Mouse (Mus musculus): ENCODE data around the gene Fam183b.
"Not testable (repeated sequence)": the region's sequence is repeated elsewhere in the genome, so short reads cannot be mapped to it uniquely, and the experiment has no call there.

Gene Fam183b

DNA sequence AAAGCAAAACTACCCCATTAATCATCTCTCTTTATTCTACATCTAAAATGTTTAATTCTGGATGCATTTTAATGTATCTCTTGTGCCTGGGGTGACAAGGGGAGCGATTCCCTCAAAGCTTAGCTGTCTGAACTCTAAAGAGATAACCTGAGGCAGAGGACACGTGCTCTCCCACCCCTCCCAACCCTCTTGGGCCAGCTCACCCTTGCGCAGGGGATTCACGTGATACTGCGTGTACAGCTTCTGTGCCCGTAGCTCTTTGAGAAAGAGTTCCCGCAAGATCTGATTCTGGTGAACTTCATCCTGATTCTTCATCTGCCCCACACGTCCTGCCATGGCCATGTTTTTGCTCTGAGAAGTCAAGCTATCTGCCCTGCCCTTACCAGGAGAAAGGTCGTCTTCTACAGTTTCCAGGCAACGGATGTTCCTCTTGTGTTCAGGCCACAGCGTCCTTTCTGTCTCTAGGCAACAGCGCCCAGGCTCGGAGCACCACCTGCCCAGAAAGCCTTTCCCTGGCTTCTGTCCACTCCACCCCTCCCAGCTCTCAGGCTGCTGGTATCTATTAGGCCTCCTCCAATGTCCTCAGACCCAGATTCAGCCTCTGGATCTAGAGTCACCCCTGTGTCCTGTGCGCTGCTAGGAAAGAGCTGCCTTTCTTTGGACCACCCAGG is at the start of gene Fam183b:
TSS of gene Fam183b (minus strand) at position 403 of the 671 bp plus-strand sequence.
- in situ Hi-C loops (cut with MboI): no loop called here

GRCm38 (mm10) chr11:58849731-58850130 is 48.0 kb upstream of the Fam183b start:
- in situ Hi-C loops (cut with MboI): no loop called here

GRCm38 (mm10) chr11:58847636-58848035 is 45.9 kb upstream of the Fam183b start:
- in situ Hi-C loops (cut with MboI): no loop called here

DNA sequence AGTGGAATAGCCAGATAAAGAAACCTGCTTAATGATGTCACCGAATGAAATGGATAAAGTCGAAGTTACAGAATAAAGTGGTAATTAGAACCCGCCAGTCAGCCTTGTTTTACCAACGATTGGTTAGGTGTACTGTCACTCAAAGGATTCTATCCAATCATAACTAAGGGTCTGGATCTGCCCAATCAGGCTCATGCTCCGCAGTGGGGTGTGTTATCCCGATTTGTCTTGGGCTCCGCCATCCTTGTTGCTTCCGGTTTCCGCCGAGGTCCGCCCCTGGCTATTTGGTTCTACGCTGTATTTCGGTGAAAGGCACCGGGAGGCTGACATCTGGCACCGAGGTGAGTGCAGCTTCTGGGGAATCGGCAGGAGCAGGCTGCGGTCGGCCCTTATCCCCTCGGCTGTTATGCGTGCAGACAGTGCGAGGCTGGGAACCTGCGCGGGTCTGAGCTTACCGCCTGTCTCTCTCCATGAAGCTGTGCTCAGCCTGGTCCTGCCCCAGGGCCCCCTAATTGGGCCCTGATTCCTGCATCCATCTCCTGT is 45.2 kb upstream of the Fam183b start, which contains the start of gene Gm12258:
TSS of gene Gm12258 (plus strand) at position 240 of the 543 bp plus-strand sequence.
- in situ Hi-C loops (cut with MboI): no loop called here

GRCm38 (mm10) chr11:58838951-58839350 is 37.2 kb upstream of the Fam183b start, which contains the start of gene Olfr311:
TSS of gene Olfr311 (plus strand) at chr11:58839251.
- in situ Hi-C loops (cut with MboI): not testable (repeated sequence)

DNA sequence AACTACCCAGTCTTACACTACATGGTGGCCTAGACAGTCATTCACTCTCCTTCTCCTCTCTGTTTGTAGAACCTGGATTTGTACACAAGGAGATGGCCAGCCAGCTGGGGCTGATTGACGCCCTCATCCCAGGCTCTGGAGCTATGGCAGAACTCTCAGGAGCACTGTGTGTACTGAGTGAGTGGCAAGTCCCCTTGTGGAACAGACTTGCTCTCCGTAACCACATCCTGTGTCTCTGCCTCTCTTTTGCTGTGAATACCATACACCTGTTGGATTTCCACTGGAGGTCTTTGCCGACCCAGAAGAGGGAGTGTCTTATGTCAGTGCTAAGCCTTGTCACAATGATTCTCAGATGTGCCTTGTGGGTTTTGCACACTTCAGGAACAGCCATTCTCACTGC is 30.8 kb upstream of the Fam183b start:
- in situ Hi-C loops (cut with MboI): not testable (repeated sequence)

DNA sequence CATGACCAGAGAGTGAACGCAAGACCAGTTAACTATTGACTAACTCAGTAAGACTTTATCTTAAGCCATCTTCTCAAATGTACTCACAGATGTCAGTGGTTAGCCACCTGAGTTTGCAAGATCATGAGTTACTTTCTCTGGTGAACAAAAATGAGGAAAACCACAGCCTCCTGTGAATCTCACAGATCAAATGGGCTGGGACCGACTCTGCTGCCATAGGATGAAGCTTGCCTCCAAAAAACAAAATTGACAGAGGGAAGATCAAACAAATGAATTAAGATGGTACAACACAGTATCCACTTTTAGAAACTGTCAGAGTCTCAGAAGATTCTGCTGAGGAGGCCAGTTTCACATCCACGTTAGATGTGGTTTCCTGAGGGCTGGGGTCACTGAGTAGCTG is 28.0 kb upstream of the Fam183b start:
- in situ Hi-C loops (cut with MboI): no loop called here

DNA sequence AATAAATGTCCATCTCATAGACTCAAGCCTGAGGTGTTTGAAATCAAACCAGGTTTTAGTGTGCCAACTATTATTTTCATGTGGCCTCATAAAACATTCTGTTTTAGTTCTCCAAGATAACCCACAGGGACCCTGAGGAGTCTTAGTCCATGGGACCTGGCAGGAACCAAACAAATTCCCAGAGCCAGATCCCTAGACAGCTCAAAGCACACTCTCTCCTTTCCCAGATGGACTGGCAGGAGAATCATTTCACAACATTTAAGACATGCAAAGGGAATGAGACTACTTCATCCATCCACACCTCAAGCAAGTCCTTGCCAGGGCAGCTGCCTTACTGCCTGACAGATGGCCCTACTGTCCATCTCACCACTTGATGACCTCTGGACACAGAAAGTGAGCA is 27.2 kb upstream of the Fam183b start, which contains the start of gene Olfr312:
TSS of gene Olfr312 (plus strand) at position 301 of the 400 bp plus-strand sequence.
- in situ Hi-C loops (cut with MboI): not testable (repeated sequence)

GRCm38 (mm10) chr11:58815676-58816075 is 13.9 kb upstream of the Fam183b start:
- in situ Hi-C loops (cut with MboI): no loop called here

GRCm38 (mm10) chr11:58814700-58815099 is 12.9 kb upstream of the Fam183b start, which contains the start of gene Olfr313:
TSS of gene Olfr313 (plus strand) at chr11:58815000.
- in situ Hi-C loops (cut with MboI): not testable (repeated sequence)

DNA sequence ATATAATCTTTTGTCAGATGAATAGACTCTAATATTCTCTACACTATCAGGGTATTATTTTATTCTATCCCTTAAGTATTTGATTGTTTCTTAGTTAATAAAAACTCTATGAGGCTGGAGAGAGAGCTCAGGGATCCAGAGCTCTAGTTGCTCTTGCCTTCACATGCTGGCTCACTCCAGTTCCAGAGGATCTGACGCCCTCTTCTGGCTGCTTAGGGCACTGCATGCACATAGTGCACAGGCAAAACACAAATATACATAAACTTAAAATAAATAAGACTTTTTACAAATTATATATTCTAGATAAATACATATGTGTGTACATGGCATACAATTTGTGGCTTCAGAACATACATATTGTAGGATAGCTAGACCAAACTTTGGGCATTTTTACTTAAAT is 10.2 kb upstream of the Fam183b start:
- in situ Hi-C loops (cut with MboI): no loop called here

DNA sequence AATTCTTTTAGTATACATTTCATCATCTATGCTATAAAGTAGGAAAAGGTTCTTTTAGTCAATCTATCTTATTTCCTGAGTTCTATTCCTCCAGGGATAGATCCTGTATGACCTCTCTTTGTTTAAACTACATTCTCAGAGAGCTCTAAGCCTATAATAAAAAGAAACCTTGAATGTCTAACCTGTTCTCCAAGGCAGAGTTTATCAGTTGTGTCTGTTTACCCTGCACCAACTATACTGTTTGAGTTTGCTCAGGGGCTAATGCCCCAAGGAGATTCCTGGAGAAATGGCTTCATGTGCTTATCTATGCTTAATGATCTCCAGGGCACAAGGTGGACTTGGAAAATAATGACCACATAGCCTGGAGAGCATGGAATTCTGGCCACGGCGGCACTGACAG is 2.6 kb upstream of the Fam183b start:
- in situ Hi-C loops (cut with MboI): no loop called here

DNA sequence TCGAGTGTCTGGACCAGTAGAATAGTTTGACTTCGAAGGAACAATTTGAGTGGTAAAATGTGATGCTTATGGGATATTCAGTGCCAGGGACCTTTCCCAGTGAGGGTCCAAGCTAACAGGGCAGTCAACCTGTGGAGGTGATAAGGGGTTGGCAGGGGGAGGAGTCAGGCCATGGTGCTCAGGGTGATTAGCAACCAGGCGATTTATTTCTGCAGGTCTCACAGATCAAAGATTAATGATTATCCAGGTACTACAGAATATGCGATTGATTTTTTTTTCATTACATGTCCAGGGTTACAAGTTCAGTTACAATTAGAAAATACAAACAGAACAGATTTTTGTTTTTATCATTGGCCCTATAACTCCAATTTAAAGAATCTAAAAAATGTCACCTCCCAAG is 2.1 kb upstream of the Fam183b start:
- in situ Hi-C loops (cut with MboI): no loop called here

- in situ Hi-C loops (cut with MboI): no loop called here
Measured at GRCm38 (mm10) chr11:58799747-58800146, 2.0 kb downstream of the Fam183b start.

DNA sequence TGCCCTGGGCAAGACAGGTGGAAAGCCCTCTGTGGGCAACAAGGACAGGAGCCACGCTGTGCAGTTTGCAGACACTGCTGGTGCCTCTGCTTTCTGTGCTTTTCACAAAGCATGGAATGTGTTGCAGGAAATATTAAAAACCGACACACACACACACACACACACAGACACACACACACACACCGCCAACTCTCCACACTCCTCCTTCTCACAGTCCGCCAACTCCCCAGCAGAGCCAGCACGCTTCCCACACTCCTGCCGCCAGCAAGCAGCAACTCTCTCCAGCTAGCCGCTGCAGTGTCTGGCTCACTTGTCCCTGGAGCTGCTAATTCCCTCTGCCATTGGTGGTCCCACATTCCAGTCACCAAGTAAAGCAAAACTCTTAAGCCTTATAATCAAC is 4.9 kb downstream of the Fam183b start:
- in situ Hi-C loops (cut with MboI): no loop called here

- in situ Hi-C loops (cut with MboI): no loop called here
Measured at GRCm38 (mm10) chr11:58795856-58796255, 5.9 kb downstream of the Fam183b start.

DNA sequence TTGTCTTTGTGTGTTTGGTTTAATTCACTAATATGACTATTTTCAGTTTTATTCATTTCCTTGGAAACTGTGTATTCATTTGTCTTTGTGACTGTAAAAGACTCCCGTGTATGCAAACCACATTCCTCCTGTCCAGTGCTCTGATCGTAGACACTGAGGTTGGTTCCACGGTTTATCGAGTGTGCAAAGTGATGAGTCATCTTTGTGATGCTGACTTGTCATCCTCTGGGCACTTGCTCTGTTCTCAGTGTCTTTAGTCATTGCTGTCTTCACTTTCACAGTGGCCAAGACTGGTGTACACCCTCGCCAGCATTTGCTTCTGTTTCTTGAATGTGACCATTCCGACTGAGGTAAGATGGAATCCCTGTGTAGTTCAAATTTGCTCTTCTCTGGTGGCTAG is 11.1 kb downstream of the Fam183b start:
- in situ Hi-C loops (cut with MboI): no loop called here

DNA sequence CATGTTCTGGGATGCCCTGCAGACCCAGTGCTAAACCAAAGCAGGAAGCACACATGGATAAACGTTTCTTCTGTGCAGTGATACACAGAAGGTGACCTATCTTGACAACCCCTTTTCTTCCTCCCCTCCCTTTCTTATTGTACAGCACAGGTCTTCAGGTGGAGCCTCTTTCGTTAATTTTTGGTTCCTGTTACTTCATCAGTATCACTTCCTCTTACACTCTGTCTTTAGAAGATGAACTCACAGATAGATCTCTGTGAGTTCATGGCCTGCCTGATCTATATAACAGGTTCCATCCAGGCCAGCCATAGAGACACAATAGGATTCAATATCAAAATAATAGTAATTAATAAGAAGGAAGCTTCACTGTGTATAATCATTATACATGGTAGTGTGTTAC is 11.7 kb downstream of the Fam183b start:
- in situ Hi-C loops (cut with MboI): no loop called here

DNA sequence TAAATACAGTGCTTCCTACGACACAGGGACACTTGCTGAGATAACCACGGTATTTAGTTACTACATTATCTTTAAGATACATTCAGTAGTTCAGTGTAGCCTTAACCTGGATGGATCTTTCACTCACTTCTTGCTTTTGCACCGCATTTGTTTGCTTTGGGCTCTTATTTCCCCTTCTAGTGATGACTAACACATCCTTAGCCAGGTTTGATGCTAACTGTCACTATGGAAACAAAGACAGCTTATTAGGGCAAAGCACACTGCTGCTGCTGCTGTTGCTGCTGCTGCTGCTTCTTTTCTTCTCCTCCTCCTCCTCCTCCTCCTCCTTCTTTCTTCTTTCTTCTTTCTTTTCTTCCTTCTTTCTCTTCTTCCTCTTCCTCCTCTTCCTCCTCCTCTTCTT is 12.2 kb downstream of the Fam183b start:
- in situ Hi-C loops (cut with MboI): no loop called here

DNA sequence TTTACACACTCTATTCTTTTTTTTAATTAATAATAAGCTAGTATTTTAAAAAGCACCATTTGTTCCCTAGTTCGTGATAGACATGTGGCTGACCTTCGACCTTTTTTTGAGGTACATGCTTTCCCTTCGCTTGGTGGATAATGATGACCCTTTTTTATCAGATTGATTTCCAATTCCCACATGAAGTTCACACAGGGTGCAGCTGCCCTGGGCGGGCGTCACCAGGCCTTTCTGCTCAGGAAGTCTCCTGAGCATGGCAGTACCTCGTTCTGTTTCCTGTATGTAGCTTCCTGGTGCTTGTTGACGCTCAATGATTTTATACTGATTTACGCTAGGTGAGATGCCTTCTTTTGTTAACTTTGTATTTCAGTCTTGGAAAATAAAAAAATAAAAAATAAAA is 13.4 kb downstream of the Fam183b start:
- in situ Hi-C loops (cut with MboI): no loop called here

GRCm38 (mm10) chr11:58787651-58788050 is 14.1 kb downstream of the Fam183b start:
- in situ Hi-C loops (cut with MboI): no loop called here

DNA sequence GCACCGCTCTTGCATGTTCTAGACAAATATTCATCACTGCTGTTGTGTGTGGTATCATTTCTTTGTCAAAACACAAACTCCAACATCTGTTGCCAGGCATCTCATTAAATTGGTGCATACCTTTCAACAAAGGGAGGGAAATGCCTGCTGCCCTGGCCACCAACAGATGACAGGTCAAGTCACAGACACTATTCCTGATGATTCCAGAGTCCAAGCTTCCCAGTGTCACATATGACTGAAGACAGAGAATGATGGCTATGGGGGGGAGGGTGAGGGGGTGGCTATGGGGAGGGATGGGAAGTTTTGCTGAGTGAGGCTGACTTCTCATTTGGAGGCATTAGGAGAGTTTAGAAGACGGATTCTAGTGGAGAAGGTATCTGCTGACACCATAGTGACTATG is 17.6 kb downstream of the Fam183b start:
- in situ Hi-C loops (cut with MboI): no loop called here

DNA sequence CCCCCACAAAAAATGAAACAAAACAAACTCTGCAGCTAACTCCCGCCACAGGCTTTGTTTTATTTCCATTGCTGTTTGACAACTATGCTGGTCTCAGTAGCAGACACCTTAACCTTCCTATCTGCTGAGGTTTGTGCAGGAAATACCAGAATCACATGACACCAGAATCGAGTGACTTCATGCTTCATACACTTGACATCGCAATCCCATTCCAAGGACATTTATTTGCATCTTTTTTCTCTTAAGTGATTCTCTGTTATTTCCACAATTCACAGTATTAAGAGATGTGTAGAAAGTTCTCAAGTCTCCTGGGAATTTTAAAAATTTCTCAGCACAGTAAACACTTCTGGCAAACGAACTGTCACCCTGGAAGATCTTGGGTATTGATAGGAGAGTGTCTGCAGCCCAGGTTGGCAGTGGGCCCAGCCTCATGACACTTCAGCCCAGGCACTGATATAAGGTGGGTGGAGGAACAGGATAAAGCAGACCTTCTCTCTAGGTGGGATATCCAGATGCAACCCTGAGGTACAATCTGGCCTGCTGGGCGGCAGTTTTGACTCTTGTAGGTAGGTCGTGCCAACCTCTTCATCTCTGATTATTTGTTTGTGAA is 19.2 kb downstream of the Fam183b start, which contains the start of gene Olfr314:
TSS of gene Olfr314 (plus strand) at position 473 of the 610 bp plus-strand sequence.
- in situ Hi-C loops (cut with MboI): no loop called here
